Mouse (Mus musculus): ENCODE results near the gene Ppfibp2.

DNA sequence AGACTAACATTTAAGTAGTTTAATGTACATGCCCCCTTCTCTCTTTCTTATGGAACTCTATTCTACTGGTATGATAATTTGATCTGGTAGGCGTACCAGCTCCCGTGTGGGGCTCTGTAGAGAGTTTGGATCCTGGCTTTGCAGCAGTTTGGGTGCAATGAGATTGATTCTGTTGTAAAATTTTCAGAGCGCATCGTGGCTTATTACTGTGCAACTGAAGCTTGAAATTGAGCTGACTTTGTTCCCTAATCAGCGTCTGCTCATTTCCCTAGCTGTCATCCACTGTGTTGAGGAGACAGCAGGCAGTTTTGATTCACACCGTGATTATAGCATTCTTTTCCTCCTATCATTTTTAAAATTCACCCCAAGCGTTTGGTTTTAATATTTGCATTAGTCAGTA is 42.4 kb downstream of the Ppfibp2 start:
- TF ChIP-seq CTCF (IDR thresholded peaks at IDR 0.05; ENCODE audit: control insufficient read depth, insufficient read depth, insufficient read length), result no peak
- TF ChIP-seq MAX (IDR thresholded peaks at IDR 0.05), result no peak
- no peak for TF ChIP-seq MYOG (IDR thresholded peaks at IDR 0.05; ENCODE audit: control insufficient read depth, extremely low read depth, insufficient read length)
- no peak for TF ChIP-seq USF1 (IDR thresholded peaks at IDR 0.05; ENCODE audit: low read depth)
- TF ChIP-seq MYOD1 (IDR thresholded peaks at IDR 0.05; ENCODE audit: control insufficient read depth, insufficient read length, low read depth), result no peak
- TF ChIP-seq FOSL1 (IDR thresholded peaks at IDR 0.05; ENCODE audit: insufficient read depth, low read length, poor library complexity, severe bottlenecking), result no peak
- TF ChIP-seq CEBPB (IDR thresholded peaks at IDR 0.05; ENCODE audit: low read depth), result no peak
